Mouse (Mus musculus): ENCODE measurements around the gene Dcaf15. TPM values are rescaled to one million over a fixed set of nuclear protein-coding genes. Genes with fewer than 3 reads are reported as not detected.

Dcaf15 gene
- 48.7 to 58.3 TPM (median 52.6 TPM) in 4 replicates for total RNA-seq (2023)

GRCm38 (mm10) chr8:84104697-84105609, at the start of gene Dcaf15:
Gene Dcaf15 (minus strand): TSS chr8:84104768.

DNA sequence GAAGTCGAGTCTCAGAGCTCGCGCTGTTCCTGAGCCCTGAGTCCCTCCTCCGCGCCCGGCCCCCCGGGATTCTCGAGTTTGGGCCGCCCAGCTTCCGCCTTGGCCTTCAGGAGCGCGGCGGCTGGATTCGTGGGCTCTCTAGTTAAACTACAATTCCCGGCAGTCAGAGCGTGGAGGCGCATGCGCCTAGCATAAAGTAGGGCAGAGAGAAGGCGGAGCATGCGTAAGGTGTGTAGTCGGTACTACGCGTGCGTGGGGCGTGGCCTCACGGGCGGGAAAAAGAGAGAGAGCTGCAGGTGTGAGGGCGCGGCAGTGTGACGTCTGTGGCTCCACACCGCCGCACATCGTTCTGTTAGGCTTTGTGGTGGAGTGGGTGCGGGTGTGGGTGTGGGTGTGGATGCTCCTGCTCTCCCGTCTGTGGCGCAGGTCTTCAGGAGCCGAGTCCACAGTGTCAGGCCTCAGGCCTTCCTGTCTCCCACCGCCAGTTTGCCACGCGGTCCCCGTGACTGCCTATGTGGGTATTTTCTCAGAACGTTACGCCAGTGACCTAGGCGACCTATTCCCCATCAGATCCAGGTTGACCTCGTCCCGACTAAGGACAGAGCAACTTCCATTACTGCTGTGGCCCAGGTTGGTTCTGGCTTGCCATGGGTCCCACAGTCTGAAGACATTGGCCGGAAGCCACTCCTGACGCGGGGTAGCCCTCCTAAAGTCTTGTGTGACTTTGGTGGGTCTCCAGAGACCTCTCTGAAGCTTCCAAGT, 43.4 kb upstream of the Dcaf15 start, which contains the start of the genes Cc2d1a and 4930432K21Rik:
TSS of gene Cc2d1a (minus strand) at position 168 of the 762 bp plus-strand sequence.
TSS of gene 4930432K21Rik (plus strand) at position 257 of the 762 bp plus-strand sequence.

DNA sequence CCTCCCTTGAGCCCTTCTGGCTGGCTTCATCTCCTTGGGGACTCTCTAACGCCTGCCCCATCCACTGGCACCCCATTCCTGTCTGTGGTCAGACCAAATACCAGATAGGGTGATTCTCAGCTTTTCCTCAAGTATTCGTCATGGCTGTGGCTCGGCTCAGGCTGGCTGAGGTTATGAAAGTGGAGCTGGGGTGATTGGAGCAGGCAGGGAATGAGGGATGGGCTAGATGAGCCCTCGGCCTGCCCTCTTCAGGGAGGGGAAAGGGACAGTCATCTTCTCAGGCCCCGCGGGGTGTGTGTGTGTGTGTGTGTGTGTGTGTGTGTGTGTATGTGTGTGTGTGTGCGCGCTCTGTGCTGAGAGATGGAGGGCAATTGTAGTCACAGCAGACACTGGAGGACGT, 21.1 kb upstream of the Dcaf15 start, which contains the start of gene Podnl1:
TSS of gene Podnl1 (plus strand) at position 334 of the 400 bp plus-strand sequence.

GRCm38 (mm10) chr8:84066291-84066930, 38.2 kb downstream of the Dcaf15 start, which contains the start of gene Rfx1:
Gene Rfx1 (plus strand): TSS chr8:84066834.

DNA sequence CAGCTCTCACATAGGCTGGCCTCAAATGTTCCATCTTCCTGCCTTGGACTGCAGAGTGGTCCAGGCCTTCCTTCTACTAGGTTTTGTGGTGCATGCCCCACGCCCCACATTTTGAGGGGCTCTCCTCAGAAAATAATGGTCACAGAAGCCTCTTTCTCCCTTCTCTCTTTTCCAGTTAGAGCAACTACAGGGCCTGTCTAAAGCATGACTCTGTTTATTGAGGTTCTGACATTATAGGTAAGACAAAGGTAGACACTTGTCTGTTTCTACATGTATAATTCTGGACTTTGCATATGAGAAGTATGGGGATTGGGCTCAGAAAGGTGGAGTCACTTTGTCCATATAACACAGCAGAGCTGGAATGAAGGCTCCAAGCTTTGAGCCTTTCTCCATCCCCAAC, 39.5 kb downstream of the Dcaf15 start, which contains the start of gene Gm10643:
TSS of gene Gm10643 (minus strand) at position 101 of the 400 bp plus-strand sequence.

Other genes starting within 250 kb of the Dcaf15 start
- gene Adgrl1, start 204.7 kb downstream of the Dcaf15 start, total RNA-seq (2023) = 6.7 to 10.1 TPM (median 8.4 TPM) in 4 replicates
- gene Gm10644, start 149.6 kb downstream of the Dcaf15 start, total RNA-seq (2023) = 1.3 to 1.7 TPM (median 1.6 TPM) in 4 replicates
- gene Asf1b, start 149.3 kb downstream of the Dcaf15 start, total RNA-seq (2023) = 8.2 to 11.7 TPM (median 9.8 TPM) in 4 replicates
- gene Prkaca, start 131.8 kb downstream of the Dcaf15 start, total RNA-seq (2023) = 39.9 to 46.7 TPM (median 43.9 TPM) in 4 replicates
- 43.8 to 51.9 TPM (median 45.4 TPM) in 4 replicates for gene Samd1, start 107.1 kb downstream of the Dcaf15 start, total RNA-seq (2023)
- 1.4 to 1.5 TPM in 2 of 4 replicates, not detected in the others for gene 1700067K01Rik, start 103.3 kb downstream of the Dcaf15 start, total RNA-seq (2023)
- not detected in 4 replicates for gene 2210011C24Rik, start 92.6 kb downstream of the Dcaf15 start, total RNA-seq (2023)
- not detected in 4 replicates for gene Palm3, start 83.3 kb downstream of the Dcaf15 start, total RNA-seq (2023)
- 78.5 to 94.8 TPM (median 84.7 TPM) in 4 replicates for gene Il27ra, start 62.2 kb downstream of the Dcaf15 start, total RNA-seq (2023)
- gene Rln3, start 59.8 kb downstream of the Dcaf15 start, total RNA-seq (2023) = not detected in 4 replicates
- 5.6 to 8.3 TPM (median 7.3 TPM) in 4 replicates for gene Gm10643, start 39.6 kb downstream of the Dcaf15 start, total RNA-seq (2023)
- 99.2 to 107 TPM (median 104 TPM) in 4 replicates for gene Rfx1, start 37.9 kb downstream of the Dcaf15 start, total RNA-seq (2023)
- gene Podnl1, start 21.2 kb upstream of the Dcaf15 start, total RNA-seq (2023) = 0.20 to 0.24 TPM in 2 of 4 replicates, not detected in the others
- gene Cc2d1a, start 43.2 kb upstream of the Dcaf15 start, total RNA-seq (2023) = 26.2 to 35.4 TPM (median 28.7 TPM) in 4 replicates
- gene 4930432K21Rik, start 43.3 kb upstream of the Dcaf15 start, total RNA-seq (2023) = 1.2 to 1.4 TPM (median 1.3 TPM) in 4 replicates
- gene Nanos3, start 80.4 kb upstream of the Dcaf15 start, total RNA-seq (2023) = not detected in 4 replicates
- gene Zswim4, start 132.3 kb upstream of the Dcaf15 start, total RNA-seq (2023) = 28.2 to 33.1 TPM (median 30.3 TPM) in 4 replicates
- 193 to 242 TPM (median 216 TPM) in 4 replicates for gene D8Ertd738e, start 145.0 kb upstream of the Dcaf15 start, total RNA-seq (2023)
- 29.8 to 39.4 TPM (median 33.4 TPM) in 4 replicates for gene Mri1, start 152.6 kb upstream of the Dcaf15 start, total RNA-seq (2023)
- 18.4 to 24.7 TPM (median 21.0 TPM) in 4 replicates for gene Ccdc130, start 165.6 kb upstream of the Dcaf15 start, total RNA-seq (2023)